Mouse (Mus musculus) erythroblast, embryonic 14.5 days (primary cell): ENCODE measurements around the gene Hoxb1.

Source experiments
- GATA1 ChIP-seq: IDR thresholded peaks from 2 replicates; pipeline ENCODE4 v1.6.1; 2012; ENCODE audit warnings: low read length, inconsistent platforms, mixed read lengths
- TAL1 ChIP-seq: IDR thresholded peaks from 3 replicates; pipeline ENCODE4 v1.6.1; 2012; ENCODE audit warnings: low read length, inconsistent platforms, mixed read lengths

DNA sequence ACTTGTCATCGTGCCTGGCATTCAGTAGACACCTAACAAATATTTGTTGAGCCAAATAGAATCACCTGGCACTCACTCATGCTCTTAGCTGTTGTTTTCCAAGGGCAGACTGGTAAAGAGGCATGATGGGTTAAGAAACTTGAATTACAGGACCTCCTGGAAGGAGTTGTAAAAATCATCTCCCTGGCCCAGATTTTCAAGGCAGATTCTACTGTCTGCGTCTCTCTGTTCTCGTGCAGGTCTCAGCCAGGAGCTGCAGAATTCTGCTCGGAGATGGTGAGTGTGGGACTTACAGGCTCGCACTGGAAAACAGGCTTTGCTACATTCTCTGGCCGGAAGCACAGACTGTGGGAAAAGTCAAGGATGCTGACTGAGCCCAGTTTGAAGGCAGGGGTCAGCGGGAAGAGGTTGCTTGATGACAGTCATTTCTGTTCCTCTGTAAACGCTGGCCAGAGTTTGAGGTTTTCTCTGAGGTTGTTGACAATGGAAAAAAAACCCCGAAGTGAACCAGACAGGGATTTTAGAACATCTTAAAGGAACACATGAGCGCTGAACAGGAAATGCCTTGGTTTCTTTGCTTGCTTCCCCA, 38.6 kb downstream of the Hoxb1 start:
- TF ChIP-seq TAL1 (no peak), GATA1 (no peak)
